Mouse (Mus musculus) G1E-ER4 (cell line): ENCODE results near the gene Eapp. TPM values are rescaled to one million over a fixed set of nuclear protein-coding genes. Genes with fewer than 3 reads are reported as not detected.

Experiments used
- GATA1 ChIP-seq: IDR thresholded peaks from one replicate; pipeline ENCODE4 v1.8.0; 2012; ENCODE audit warnings: low read length, inconsistent platforms
- polyA plus RNA-seq: library from polyadenylated mRNA; stranded (reverse); fragments of >175 nt; gene quantifications from 2 replicates; pipeline ENCODE4 v1.2.3, GENCODE M21; 2012

The Eapp gene
- polyA plus RNA-seq, 1 experiment = 100 TPM

DNA sequence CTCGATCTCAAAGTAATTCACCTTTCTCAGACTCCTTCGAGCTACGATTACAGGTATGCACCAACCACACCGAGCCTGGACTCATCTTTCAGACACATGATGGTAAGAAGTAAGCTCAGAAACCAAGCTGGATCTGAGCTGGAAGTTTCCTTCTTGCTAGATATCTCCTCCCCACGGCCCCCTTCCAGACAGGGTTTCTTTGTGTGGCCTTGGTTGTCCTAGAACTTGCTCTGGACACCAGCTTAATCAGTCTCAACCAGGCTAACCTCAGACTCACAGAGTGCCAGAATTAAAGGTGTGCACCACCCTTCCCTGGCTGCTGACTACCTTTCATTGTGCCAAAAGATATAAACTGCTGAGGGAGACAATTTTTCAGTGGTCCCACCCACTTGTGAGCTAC, 37.7 kb downstream of the Eapp start:
- no peak for TF ChIP-seq GATA1

GRCm38 (mm10) chr12:54657226-54657625, 38.5 kb downstream of the Eapp start:
- TF ChIP-seq GATA1 = no peak

GRCm38 (mm10) chr12:54656396-54657171, 39.1 kb downstream of the Eapp start, which contains the start of gene Sptssa:
Gene Sptssa, minus strand, starts transcription at chr12:54656573.
- TF ChIP-seq GATA1 = no peak

DNA sequence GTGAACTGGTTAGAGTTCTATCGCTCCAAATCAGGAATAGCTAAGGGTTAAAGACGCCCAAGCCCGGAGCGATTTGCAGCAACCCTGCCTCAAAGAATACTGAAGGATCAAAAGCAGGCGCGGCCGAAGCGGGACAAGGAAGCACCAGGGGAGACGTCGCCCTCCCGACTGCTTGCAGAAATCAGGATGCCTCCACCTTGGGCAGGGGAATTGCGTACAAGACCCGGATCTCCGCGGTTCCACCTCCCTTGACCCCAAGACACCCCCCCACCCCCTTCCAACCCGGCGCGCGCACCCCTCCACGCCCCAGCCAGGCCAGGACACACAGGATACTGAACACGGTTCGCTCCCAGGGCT, 39.7 kb downstream of the Eapp start:
- TF ChIP-seq GATA1 = no peak

DNA sequence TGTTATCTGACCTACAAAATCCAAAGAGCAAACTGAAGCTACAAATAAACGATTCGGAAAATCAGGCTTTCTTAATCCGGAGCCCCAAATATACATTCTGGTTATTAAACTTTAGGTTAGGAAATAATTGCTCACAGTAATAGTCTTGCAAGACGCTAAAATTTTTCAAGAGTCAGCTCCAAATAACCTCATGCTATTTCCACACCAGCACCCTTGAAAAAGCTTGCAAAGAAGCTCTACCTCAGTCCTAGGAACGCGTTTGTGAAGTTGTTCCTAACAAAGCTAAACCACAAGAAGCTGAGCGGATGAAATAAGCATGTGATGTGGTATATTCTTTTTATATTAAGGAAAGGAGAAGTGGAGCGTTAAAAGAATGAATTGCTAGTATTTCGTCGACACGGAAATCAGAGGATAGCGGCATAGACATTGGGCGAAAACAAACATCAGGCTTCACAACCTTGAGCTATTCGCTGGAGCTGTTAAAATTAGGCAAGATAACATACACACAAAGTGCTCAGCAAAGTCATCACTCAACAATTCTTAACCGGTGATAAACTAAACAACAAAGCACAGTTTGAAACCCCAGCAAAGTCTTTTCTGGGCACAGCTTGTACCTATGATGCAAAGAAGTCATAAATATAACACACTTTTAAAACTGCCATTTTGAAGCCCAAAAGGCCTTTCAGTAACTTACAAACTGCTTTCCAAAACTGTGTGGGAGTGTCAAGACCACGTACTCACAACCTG, 40.2 kb downstream of the Eapp start:
- TF ChIP-seq GATA1 = no peak

DNA sequence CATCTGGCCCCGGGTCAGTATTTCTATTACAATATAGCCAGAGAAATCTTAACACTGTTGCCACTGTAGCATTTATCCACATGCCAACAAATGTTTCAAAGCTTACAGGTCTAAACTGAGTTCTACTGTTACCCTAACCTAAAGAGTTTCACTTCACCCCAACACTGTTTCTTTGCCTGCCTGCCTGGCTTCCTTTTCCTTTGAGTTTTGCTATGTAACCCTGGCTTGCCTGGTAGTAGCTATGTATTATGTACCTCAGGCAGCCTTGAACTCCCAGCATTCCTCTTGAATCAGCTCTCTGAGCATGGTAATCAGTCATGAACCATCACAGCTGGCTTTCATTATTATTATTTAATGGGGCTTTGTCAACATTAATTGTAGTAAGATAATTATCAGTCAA, 41.0 kb downstream of the Eapp start:
- TF ChIP-seq GATA1 = no peak

DNA sequence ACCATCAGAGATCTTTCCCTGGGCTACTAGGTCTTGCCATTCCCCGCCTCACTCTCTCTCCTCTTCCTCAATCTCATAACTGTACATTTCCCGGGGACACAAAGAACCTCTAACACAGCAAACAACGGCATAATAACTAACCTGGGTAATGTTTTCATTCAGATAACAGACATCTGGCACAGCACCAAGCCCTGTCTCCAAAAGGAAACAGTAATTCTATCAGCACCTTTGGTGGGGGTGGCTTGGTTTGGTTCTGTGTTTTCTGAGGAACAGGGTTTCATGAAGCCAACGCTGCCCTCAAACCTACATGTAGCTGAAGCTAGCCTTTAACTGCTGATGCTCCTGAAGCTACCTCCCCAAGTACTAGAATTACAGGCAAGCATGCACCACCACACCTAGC, 41.6 kb downstream of the Eapp start:
- no peak for TF ChIP-seq GATA1

DNA sequence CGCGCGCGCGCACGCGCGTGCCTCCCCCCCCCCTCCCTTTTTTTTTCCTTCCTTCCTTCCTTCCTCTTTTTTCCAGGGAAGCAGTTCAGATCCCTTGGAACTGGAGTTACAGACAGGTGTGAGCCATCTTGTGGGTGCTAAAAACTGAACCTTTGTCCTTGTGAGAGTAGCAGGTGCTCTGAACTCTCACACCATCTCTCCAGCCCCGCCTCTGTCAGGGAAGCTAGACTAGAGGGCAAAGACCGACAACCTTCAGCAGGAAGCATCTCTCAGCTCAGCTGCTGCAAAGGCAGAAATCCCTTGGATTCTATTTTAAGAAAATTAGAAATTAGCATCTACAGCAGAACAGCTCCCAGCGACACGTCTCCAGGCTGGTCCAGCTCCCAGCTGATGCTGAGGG, 43.4 kb downstream of the Eapp start:
- TF ChIP-seq GATA1 = no peak

- no peak for TF ChIP-seq GATA1
Observed at GRCm38 (mm10) chr12:54651820-54652219, 43.9 kb downstream of the Eapp start.

GRCm38 (mm10) chr12:54651158-54651557, 44.5 kb downstream of the Eapp start:
- no peak for TF ChIP-seq GATA1

- no peak for TF ChIP-seq GATA1
Observed at GRCm38 (mm10) chr12:54644947-54645346, 50.8 kb downstream of the Eapp start.

DNA sequence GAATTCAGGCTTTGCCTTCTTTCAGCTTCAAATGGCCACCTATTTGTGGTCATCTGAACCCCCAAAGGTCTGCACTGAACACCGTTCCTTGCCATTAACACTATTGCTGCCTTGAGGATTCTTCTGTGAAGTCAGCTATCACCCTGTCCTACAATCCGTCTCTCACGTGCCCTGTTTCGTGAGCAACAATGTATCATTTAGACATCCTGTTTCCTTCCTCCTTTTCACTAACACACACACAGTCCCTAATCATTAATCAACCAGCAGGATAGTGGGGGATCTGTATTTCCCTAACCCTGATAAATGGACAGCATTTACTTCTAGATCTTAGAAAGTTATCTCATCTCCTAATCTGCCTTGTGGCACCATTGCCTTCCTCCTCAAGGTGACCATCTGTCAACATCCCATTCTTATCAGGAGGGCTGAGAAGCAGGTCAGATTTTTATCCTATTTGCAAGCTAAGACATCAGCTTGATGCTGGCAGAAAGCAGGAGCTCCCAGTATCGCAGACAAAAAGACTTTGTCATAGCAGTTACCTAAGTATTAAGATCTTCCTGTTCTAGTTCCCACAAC, 52.3 kb downstream of the Eapp start:
- TF ChIP-seq GATA1 = peak; percentile 76

GRCm38 (mm10) chr12:54641374-54641773, 54.3 kb downstream of the Eapp start:
- TF ChIP-seq GATA1 = no peak

GRCm38 (mm10) chr12:54640259-54640658, 55.4 kb downstream of the Eapp start:
- TF ChIP-seq GATA1 = no peak

DNA sequence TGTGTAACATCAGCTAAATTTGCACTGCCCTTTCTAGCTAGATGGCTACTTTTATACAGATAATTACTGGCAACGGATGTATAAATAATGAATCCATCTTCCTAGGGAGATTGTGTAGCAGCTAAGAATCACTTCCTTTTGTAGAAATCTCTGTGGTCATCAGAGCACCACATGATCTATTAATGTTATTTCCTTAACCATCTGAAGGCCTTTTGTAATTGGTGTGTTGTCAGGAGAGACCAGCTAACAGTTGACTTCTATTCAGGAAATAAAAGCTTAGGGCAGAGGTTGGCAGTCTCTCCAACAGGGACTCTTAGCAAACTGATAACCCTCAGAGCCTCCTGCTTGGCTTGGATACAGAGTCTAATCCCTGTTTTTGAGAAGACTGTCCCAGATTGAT, 58.7 kb downstream of the Eapp start:
- TF ChIP-seq GATA1 = no peak

DNA sequence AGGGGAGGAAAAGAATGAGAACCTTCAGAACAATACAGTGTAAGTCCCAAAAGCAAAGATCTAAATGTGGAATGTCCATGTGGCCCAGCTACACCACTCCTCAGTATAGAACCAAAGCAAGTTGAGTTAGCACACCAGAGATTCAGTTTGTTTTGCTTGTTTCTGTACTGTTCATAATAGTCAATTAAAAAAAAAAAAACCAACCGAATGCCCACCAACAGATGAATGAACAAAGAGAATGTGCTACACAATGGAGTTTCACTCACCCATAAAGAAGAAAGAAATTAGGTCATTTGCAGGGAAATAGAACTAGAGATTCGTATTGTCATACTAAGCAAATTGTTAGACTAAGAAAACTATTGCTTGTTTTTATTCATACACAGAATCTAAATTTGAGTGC, 63.6 kb downstream of the Eapp start:
- TF ChIP-seq GATA1 = no peak

DNA sequence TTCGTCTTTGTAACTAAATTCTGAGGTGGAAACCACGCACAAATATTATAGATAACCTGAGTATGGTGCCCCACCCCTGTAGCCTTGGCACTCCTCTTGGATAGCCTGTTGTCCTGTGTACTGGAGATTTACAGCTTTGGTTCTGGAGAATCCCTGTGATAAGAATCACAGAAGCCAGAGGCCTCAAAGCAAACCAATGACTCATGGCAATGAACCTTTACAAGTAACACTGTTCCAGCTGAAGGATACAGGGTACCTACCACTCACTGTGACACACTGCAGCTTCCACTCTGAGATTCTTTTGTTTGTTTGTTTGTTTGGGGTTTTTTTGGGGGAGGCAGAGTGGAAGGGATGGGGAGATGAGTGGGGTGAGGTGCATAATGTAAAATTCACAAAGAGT, 73.8 kb downstream of the Eapp start:
- TF ChIP-seq GATA1 = no peak

Other genes starting within 250 kb of the Eapp start
- 14.7 and 16.6 TPM in 2 replicates for gene Sptssa, start 39.3 kb downstream of the Eapp start, polyA plus RNA-seq
- 7.4 and 10.3 TPM in 2 replicates for gene Snx6, start 99.8 kb upstream of the Eapp start, polyA plus RNA-seq
- 2.4 and 3.3 TPM in 2 replicates for gene Cfl2, start 167.0 kb upstream of the Eapp start, polyA plus RNA-seq